Mouse (Mus musculus) gastrocnemius, postnatal 25 days (tissue): ENCODE measurements at regions not wholly inside any gene's neighbourhood (a gene's known extent, or its start where the extent isn't known, plus 50 kb on each side); places are given as distances from the start of the nearest gene placed in this dataset.

Source experiments
- DNase-seq: peaks from one replicate; pipeline ENCODE4 v3.0.0; 2022

- DNase-seq, result no peak
Observed at GRCm38 (mm10) chr1:91742031-91742430, 59.2 kb upstream of the Twist2 start.

DNA sequence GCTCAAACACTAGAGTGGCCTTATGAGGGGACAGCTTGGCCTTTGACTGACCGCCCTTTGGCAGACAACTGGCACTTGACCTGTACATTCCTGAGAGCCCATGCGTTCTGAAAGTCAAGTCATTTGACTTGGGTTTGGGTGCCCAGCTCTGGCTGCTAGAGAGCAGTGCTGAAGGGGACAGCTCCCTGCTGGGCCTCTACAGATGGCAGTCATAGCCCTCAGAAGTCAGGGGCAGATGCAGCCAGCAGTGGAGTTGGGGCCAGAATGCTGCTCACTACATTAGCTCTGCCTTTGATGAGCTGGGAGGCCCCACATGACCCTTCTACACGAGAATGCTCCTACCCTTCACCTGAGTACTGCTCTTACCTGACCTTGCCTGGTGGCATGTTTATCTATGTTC is 58.3 kb upstream of the Twist2 start:
- DNase-seq, result no peak

DNA sequence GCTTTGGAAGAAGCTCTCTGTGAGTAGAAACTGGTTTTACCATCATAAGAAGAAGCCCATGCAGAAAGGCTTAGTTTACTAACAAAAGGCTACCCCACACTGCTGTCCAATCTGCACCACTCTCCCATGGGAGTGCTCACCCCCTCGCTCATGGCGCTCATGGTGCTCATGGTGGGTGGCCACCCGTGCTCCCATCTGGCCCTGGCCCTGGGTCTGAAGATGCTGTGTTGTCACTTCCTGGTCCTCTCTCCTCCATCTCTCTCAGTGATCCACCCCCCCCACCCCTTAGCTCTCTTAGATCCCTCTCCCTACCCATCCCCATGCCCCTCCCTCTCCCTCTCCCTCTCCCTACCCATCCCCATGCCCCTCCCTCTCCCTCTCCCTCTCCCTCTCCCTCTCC is 57.2 kb upstream of the Twist2 start:
- no peak for DNase-seq

DNA sequence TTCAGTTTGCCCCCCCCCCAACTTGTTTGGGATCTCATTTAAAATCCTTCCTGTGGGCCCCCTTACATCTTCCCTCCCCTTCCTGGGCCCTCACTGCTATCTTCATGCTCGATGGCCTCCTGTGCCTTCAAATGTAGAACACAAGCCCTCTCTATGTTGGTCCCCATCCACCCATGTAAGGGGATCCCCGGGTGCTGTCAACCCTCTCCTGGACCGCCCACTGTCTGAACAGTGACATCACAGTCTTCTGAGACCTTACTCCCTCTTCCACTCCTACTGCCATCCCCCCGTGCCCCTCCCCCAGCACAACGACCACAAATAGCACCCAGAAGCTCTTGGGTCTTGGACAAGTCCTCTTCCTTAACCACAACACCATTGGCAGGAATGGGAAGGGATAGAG is 56.6 kb upstream of the Twist2 start:
- no peak for DNase-seq

DNA sequence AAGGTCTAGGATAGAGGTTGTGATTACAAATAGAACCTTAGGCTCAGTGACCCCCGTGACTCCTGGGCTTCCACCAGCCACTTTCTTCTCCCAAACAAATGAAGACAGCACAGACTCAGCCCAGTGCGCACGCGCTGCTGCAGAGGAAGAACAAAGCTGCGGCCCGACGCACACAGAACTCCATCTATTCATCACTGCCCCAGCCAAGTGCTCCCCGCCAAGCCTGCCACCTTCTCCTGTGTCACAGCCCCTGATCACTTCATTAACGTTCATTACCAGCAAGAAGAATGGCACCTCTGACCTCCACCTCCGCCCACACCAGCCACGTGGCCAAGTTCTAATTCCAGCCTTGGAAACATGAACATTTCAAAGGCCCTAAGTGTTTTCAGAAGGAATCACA is 53.7 kb upstream of the Twist2 start:
- DNase-seq, result no peak
